Mouse (Mus musculus): ENCODE data around the gene Cltrn. TPM values are rescaled to one million over a fixed set of nuclear protein-coding genes. Genes with fewer than 3 reads are reported as not detected.

Gene Cltrn
- total and polyA plus RNA-seq, 3 experiments, result 0.12 to 0.13 TPM; not detected in 1

GRCm38 (mm10) chrX:164055726-164056125, 32.9 kb upstream of the Cltrn start:
- Histone ChIP-seq H3K4me3 (ENCODE audit: control insufficient read depth in 1 of 2, insufficient read depth in 1 of 2, low read depth in 2 of 2, low read length in 2 of 2) (no peak overlapping the region), H3K27ac (ENCODE audit: control insufficient read depth, low read depth, low read length) (peak overlapping the region; percentile 81), H3K9ac (ENCODE audit: control insufficient read depth, low read depth, low read length, poor library complexity, severe bottlenecking) (no peak overlapping the region), H3K79me2 (ENCODE audit: control insufficient read depth, insufficient read depth, low read length, poor library complexity) (no peaks in the 10 kb centered on the region), H3K36me3 (ENCODE audit: control insufficient read depth in 1 of 2, insufficient read depth in 2 of 2, low read length in 2 of 2) (peaks cover 0 to 56% of the 10 kb centered on the region in 2 experiments; a peak in 2 of 4 replicates), H3K4me1 (ENCODE audit: control insufficient read depth in 1 of 2, insufficient read depth in 2 of 2, low read length in 2 of 2) (peaks cover 35 to 49% of the 10 kb centered on the region in 2 experiments), H3K9me3 (replicated peaks; ENCODE audit: insufficient read depth, low read length) (no peaks in the 10 kb centered on the region), H3K27me3 (ENCODE audit: control insufficient read depth in 1 of 2, insufficient read depth in 2 of 2, low read length in 2 of 2) (no peaks in the 10 kb centered on the region)
- peak; percentile 86 for DNase-seq (ENCODE audit: low read depth, low spot score)
- TF ChIP-seq GABPA (IDR thresholded peaks at IDR 0.05; ENCODE audit: low read depth, low read length) (no peak), JUND (IDR thresholded peaks at IDR 0.05; ENCODE audit: low read depth, low read length) (no peak), GATA1 (IDR thresholded peaks at IDR 0.05; ENCODE audit: low read depth, low read length) (peak; percentile 99), RAD21 (IDR thresholded peaks at IDR 0.05; ENCODE audit: low read depth, low read length) (no peak), POLR2A (IDR thresholded peaks at IDR 0.05; ENCODE audit: control insufficient read depth in 1 of 2, insufficient read depth in 1 of 2, low read depth in 1 of 2, low read length in 2 of 2, poor library complexity in 1 of 2) (no peak), USF1 (IDR thresholded peaks at IDR 0.05; ENCODE audit: low read depth, low read length) (peak; percentile 91), MYB (IDR thresholded peaks at IDR 0.05; ENCODE audit: low read depth, low read length) (0 out of 2 replicates have a peak, but pooled peaks have one; percentile 25), MAX (IDR thresholded peaks at IDR 0.05; ENCODE audit: low read length) (peak; percentile 68), MEF2A (IDR thresholded peaks at IDR 0.05; ENCODE audit: extremely low read depth, insufficient replicate concordance, low read depth, low read length, poor library complexity, severe bottlenecking) (no peak), ZMIZ1 (IDR thresholded peaks at IDR 0.05; ENCODE audit: low read depth, low read length) (no peak), ZC3H11A (IDR thresholded peaks at IDR 0.05; ENCODE audit: low read depth, low read length) (no peak), ETS1 (IDR thresholded peaks at IDR 0.05; ENCODE audit: low read depth, low read length) (peak; percentile 93), CTCF (IDR thresholded peaks at IDR 0.05 in 2 of 3, conservative IDR thresholded peaks at IDR 0.05 in 1 of 3; ENCODE audit: control insufficient read depth in 1 of 3, insufficient read depth in 1 of 3, low read depth in 2 of 3, low read length in 3 of 3, poor library complexity in 1 of 3, severe bottlenecking in 1 of 3) (no peak), ZNF384 (IDR thresholded peaks at IDR 0.05; ENCODE audit: low read depth, low read length) (no peak), NRF1 (IDR thresholded peaks at IDR 0.05; ENCODE audit: insufficient read depth, low read depth, low read length, poor library complexity, severe bottlenecking) (no peak), RCOR1 (IDR thresholded peaks at IDR 0.05; ENCODE audit: low read depth, low read length) (peak; percentile 90; the same call in 1 of the 2 replicates), UBTF (IDR thresholded peaks at IDR 0.05; ENCODE audit: borderline replicate concordance, insufficient read depth, low read depth, low read length) (no peak), MXI1 (IDR thresholded peaks at IDR 0.05; ENCODE audit: low read depth, low read length) (peak; percentile 61; the same call in 1 of the 2 replicates), TAL1 (IDR thresholded peaks at IDR 0.05; ENCODE audit: low read length) (peak; percentile 92), ELF1 (IDR thresholded peaks at IDR 0.05; ENCODE audit: low read depth, low read length) (0 out of 2 replicates have a peak, but pooled peaks have one; percentile 30), NELFE (IDR thresholded peaks at IDR 0.05; ENCODE audit: low read depth, low read length) (no peak), SIN3A (IDR thresholded peaks at IDR 0.05; ENCODE audit: low read length) (peak; percentile 71), MAZ (IDR thresholded peaks at IDR 0.05; ENCODE audit: low read depth, low read length) (no peak), CHD1 (IDR thresholded peaks at IDR 0.05; ENCODE audit: low read depth, low read length) (no peak), HCFC1 (IDR thresholded peaks at IDR 0.05; ENCODE audit: low read depth, low read length) (0 out of 2 replicates have a peak, but pooled peaks have one; percentile 22), POLR2AphosphoS5 (IDR thresholded peaks at IDR 0.05; ENCODE audit: borderline replicate concordance, low read depth, low read length) (no peak), MAFK (IDR thresholded peaks at IDR 0.05; ENCODE audit: borderline replicate concordance, low read depth, low read length) (peak; percentile 66; the same call in 1 of the 2 replicates), POLR2AphosphoS2 (IDR thresholded peaks at IDR 0.05; ENCODE audit: low read length) (0 out of 2 replicates have a peak, but pooled peaks have one; percentile 51), CHD2 (IDR thresholded peaks at IDR 0.05; ENCODE audit: low read length) (no peak; the same call in 1 of the 2 replicates), USF2 (IDR thresholded peaks at IDR 0.05; ENCODE audit: borderline replicate concordance in 1 of 2, insufficient read depth in 1 of 2, low read depth in 1 of 2, low read length in 2 of 2) (peak in 1 of 2 experiments; percentile 59; a peak in 1 of 4 replicates), SMC3 (IDR thresholded peaks at IDR 0.05; ENCODE audit: low read depth, low read length) (no peak), E2F4 (IDR thresholded peaks at IDR 0.05; ENCODE audit: borderline replicate concordance, low read depth, low read length) (0 out of 2 replicates have a peak, but pooled peaks have one; percentile 46), TCF12 (IDR thresholded peaks at IDR 0.05; ENCODE audit: low read depth, low read length) (peak; percentile 99), EP300 (IDR thresholded peaks at IDR 0.05; ENCODE audit: low read depth in 1 of 2, low read length in 2 of 2) (peak; percentile 98), ZKSCAN1 (IDR thresholded peaks at IDR 0.05; ENCODE audit: low read depth, low read length) (no peak), KAT2A (conservative IDR thresholded peaks at IDR 0.05; ENCODE audit: low read depth, low read length) (0 out of 2 replicates have a peak, but pooled peaks have one; percentile 17), BHLHE40 (IDR thresholded peaks at IDR 0.05; ENCODE audit: borderline replicate concordance, low read depth, low read length) (peak; percentile 77)
